Mouse (Mus musculus) v-Abl transformed pro-B cells (cell line): Measurements from ENCODE around the gene Lrrc8c.

Experiments
- in situ Hi-C, 2 experiments: fragments of 400-800 bp; cut with MboI; formaldehyde crosslinking; loops; one replicate each; pipeline ENCODE4 v1.15.1; 2025; ENCODE audit not compliant: unreplicated experiment in 2 of 2

Gene Lrrc8c

DNA sequence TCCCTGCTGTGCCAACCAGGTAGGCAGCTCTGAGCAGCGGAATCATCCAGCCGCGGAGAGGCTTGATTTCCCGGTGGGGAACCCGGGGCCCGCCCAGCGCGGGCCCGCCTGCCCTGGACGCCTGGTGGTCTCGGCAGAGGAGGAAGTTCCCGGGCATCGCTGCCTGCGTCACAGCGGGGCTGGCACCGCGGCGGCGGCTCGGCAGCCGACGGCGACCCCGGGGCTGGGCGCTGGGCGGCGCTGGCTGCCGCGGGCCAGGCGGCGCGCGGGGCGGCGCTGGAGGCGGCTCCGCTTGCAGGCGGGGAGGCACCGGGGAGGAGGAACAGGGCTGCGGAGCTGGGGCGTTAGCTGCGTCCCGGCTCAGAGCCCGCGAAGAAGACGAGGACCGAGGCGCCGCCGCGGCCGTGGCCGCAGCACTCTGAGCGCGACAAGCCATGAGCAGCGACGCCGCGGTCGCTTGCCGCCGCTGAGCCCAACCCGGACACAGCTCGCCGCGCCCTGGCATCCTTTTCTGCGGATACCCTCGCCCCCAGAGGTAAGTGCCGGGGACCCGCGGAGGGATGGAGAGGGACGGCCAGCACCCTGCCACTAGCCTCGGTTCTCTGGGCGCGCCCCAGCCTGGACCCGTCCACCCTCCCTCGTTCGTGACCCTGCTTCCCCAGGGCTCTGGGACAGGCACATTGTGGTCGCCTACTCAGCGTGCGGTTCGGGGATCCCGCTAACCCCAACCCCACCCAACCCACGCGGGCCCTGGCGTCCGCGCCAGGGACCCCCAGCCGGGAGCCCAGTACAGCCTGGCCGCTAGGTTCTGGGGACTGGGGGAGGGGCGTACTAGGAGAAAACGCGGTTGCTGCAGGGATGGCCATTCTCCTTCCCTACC is at the start of gene Lrrc8c:
Lrrc8c (plus strand) TSS at position 293 of the 880 bp plus-strand sequence.
- in situ Hi-C loops: loop anchor here (10.0 to 25.0 kb wide), 3 partner anchors 382 to 1368 kb away; partner anchors contain the start of genes Gbp4 (in 1 of the 2), Gbp8 (in 1 of the 2) and Gbp9 (in 1 of the 2)

DNA sequence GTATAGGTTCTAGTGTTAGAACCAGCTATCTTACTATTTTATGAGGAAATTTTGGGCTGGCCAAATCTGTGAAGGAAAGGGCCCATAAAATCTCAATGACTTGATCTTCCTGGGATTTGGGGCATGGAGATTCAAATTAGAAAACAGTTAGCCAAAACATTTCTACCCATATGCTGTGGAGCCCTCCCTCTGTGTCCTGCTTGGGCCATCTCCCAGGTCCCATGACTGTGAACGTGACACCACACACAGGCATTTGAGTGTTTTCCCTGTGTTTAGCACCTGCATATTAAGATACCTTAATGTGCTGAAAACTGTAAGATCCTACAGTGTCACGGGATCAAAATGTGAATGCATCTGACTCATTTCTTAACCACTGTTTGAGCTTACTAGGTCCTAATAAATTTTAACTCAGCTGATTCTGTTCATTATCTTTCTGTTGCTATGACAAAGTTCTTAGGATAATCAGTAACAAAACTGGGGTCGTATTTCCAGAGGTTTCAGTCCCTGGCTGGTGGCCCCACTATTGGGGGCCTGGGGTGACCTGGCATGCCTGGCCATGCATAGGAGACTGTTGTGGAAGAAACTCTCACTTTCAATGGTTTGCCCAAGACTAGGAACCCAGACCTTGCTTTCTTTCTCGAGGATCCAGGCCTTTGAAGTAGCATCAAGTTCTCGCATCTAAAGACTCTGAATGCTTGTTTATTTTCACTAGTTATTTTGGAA is 46.0 kb upstream of the Lrrc8c start:
- in situ Hi-C loops: no loop called here

DNA sequence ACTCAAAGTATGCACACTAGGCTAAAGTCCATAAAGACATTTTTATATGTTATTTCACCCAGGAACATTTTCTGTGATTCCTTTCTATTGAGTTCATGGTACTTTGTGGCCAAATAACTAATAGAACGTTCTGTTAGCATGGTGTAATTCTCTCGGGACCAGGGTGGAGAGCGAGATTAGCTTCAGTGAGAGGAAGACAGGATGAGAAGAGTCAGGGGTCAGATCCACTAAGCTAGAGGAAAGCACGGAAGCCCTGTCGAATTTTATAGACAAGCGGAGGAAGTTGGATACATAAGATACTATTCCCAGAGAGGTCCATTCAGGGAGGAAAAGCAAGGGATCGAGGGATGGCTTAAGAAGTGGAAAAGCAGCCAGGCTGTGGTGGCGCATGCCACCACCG is 41.7 kb upstream of the Lrrc8c start:
- in situ Hi-C loops: no loop called here

DNA sequence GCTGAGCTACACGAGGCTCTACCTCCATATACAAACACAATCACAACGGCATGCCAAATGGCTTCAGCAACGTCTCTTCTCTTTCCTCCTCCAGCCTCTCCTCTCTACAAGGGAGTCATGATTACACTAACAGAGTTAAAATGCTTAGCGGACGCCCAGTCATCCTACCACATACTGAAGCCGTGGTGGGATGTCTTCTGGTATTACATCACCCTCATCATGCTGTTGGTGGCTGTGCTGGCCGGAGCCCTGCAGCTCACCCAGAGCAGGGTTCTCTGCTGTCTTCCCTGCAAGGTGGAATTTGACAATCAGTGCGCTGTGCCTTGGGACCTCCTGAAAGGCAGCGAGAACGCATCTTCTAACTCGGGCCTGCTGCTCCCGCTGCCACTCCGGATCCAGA is 39.5 kb upstream of the Lrrc8c start:
- in situ Hi-C loops: loop anchor here in 1 of 2 experiments (10.0 kb wide), 1 partner anchor 145 kb away; no protein-coding TSS in a partner anchor

DNA sequence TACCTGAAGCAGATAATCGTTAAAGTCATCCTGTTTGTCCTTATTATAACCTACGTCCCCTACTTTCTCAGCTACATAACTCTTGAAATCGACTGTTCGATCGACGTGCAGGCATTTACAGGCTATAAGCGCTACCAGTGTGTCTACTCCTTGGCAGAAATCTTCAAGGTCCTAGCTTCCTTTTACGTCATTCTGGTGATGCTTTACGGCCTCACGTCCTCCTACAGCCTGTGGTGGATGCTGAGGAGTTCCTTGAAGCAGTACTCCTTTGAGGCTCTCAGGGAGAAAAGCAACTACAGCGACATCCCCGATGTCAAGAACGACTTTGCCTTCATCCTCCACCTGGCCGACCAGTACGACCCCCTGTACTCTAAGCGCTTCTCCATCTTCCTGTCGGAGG is 38.6 kb upstream of the Lrrc8c start:
- in situ Hi-C loops: loop anchor here in 1 of 2 experiments (10.0 kb wide), 1 partner anchor 146 kb away; no protein-coding TSS in a partner anchor

DNA sequence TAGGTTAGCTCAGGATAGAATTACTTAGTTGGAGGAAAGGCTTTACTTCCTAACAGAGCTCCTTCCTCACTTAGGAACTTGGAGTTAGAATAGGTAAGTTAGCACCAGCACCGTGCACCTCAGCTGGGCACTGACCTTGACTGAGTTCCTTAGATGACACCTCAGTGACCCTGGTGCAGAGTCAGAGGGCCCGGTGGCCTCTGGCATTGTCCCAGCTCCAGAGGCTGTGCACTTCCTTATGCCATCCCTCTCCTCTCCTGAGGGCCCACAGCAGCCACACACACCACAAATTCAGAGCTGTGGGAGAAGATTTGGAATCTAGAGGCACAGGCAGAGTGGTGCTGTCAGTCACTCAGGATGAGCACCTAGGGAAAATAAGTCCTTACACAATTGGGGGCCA is 35.6 kb upstream of the Lrrc8c start:
- in situ Hi-C loops: loop anchor here in 1 of 2 experiments (10.0 kb wide), 1 partner anchor 149 kb away; no protein-coding TSS in a partner anchor

DNA sequence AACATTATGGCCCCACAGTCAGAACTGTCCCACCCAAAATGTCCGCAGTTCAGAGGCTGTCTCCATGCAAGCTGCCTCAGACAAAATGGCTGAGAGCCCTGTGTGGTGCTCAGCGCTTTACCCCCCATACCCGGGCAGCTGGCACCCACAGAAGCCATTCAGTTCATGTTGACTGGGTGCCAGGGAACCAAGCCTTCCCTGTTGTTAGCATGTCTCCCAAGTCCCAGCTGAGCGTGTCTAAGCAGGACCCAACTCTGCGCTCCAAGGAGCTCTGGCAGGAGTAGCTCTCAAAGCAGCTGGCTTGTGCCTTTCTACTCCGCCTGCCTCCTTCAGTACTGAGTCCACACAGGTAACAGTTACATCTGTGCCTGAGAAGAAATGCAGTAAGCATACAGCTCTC is 34.9 kb upstream of the Lrrc8c start:
- in situ Hi-C loops: loop anchor here in 1 of 2 experiments (10.0 kb wide), 1 partner anchor 149 kb away; no protein-coding TSS in a partner anchor

DNA sequence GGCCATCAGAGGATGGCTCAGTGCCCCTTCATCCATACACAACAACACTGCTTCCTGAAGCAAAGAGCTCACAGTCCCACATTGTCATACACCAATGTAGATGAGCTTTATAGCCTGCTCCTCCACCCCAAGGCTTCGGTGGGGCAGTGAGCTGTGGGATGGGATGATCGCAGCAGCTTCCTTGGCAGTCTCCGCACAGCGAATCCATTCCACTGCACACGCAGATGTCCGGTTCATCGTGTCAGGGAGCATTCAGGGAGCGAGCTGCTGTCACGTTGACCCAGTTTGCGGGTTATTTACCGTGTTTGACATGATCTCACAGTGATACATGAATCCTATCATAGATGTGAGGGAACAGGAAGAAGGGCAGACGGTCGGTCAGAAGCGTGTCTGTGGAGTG is 34.3 kb upstream of the Lrrc8c start:
- in situ Hi-C loops: loop anchor here in 1 of 2 experiments (10.0 kb wide), 1 partner anchor 150 kb away; no protein-coding TSS in a partner anchor

DNA sequence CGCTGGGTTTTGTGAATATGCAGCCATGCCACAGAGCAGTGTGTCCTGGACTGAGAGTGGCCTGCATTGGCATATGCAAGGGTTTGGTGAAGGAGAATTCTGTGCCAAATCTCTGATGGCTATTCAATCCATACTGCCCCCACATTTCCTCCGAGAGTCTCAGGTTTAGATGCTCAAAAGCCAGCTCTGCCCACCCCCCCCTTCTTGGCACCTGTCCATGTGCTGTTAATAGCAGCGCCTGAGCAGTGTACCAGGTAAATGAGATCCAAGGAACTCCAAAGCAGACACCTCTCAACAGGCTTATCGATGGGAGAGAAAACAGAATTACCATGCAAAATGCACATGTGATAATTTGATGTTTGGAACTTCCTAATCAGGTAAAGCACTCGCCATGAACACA is 29.0 kb upstream of the Lrrc8c start:
- in situ Hi-C loops: loop anchor here (5.0 kb wide), 3 partner anchors 83 to 377 kb away; no protein-coding TSS in a partner anchor

DNA sequence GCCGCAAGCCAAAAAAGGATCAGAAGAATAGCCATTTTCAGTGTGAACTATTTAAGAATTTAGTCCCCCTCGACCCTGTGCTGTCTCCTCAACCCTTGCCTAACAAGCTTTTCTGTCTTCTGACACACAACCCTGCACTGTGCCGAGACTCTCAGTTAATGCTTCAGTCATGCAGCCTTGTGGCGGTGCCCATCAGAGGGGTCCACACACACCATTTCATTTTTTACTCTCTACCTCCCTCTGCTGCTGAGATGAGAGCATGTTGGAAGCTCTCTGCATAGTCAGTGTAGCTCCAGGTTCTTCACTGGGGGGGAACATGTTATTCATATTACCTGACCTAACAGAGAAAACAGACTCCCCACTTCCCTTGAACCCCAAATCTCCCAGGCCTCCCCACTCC is 27.8 kb upstream of the Lrrc8c start:
- in situ Hi-C loops: loop anchor here (5.0 kb wide), 3 partner anchors 84 to 376 kb away; no protein-coding TSS in a partner anchor

DNA sequence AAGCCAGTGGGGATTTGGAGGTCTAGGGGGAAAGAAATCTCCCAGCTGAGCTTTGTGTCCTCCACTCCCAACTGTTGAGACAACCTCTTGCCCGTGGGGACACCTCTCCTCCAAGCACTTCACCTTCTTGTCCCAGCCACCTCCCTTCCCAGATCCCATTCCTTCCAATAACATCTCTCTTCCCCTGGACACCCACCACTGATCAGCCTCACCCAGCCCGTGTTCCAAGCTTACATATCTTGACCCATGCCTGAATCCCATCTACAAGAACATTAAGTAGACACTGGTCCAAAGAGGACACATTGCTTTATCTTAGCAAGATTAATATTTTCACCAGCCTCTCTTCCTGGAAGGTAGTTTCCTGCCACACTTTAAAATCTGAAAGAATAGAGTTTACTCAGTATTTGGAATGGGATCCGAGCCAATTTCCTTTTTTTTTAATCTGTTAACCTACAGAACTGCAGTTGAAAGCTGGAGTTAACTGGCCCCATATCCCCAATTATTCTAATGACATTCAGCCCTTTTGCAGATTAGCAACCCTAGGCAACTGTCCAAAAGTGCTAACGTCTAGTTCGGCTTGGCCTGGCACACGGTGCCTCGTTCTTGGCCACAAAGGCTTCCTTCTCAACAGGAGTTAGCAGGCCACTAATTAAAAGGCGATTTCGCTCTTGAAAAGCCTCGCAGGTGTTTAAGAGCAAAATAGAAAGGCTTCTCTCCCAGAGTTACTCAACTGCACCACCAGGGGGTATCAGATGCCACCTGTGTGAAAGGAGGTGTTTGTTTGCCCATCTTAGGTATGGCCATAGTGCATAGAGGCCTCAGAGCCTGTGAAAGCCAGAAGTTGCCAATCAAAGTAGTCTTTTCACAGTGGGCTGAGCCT is 26.6 kb upstream of the Lrrc8c start:
- in situ Hi-C loops: loop anchor here (5.0 kb wide), 3 partner anchors 85 to 375 kb away; no protein-coding TSS in a partner anchor

DNA sequence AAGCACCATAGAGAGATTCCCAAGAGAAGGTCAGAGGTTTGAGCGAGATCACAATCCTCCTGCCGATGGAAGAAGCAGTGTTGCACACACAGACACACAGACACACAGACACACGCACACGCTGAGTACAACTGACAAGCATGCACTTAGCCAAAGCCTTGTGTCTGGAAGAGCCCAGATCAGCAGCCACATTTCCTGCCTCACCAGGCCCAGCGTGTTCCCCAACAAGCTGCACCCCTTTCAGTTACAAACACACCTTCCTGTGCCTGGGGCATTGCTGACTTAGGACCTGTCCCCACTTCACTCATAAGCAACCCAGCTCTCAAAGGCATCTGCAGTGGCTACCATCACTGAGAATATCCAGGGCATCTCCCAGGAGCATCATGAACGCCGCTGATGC is 25.8 kb upstream of the Lrrc8c start:
- in situ Hi-C loops: loop anchor here (5.0 kb wide), 3 partner anchors 86 to 374 kb away; no protein-coding TSS in a partner anchor

DNA sequence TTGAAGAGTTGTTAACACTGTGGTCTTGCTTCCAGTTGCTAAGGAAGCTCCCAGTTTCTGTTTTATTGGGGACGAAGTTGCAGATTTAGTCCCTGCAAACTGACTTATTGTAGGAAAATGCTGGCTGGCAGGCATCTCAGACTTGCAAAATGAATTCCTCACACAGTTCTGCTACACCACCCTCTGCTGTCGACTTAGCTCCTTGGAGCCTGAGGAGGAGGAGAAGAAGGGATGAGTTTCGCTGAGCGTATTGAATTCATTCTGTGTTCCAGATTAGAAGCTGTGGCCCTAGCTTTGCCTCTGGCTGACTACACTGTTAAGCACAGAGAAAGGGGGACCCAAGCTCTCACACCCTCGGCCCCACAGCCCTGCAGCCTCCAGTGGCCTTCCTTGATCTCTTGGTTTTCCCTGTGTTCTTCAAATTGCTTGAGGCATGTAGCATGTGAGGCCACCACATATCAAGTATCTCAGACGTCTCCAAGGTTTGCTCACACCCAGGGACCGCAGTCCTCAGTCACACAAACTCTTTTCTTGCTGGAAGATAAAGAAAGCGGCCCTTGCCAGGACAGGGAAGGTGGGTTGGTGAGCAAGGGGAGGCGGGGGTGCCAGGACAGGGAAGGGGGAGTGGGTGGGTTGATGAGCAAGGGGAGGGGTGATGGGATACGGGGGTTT is 24.8 kb upstream of the Lrrc8c start:
- in situ Hi-C loops: loop anchor here (5.0 kb wide), 3 partner anchors 87 to 373 kb away; no protein-coding TSS in a partner anchor

DNA sequence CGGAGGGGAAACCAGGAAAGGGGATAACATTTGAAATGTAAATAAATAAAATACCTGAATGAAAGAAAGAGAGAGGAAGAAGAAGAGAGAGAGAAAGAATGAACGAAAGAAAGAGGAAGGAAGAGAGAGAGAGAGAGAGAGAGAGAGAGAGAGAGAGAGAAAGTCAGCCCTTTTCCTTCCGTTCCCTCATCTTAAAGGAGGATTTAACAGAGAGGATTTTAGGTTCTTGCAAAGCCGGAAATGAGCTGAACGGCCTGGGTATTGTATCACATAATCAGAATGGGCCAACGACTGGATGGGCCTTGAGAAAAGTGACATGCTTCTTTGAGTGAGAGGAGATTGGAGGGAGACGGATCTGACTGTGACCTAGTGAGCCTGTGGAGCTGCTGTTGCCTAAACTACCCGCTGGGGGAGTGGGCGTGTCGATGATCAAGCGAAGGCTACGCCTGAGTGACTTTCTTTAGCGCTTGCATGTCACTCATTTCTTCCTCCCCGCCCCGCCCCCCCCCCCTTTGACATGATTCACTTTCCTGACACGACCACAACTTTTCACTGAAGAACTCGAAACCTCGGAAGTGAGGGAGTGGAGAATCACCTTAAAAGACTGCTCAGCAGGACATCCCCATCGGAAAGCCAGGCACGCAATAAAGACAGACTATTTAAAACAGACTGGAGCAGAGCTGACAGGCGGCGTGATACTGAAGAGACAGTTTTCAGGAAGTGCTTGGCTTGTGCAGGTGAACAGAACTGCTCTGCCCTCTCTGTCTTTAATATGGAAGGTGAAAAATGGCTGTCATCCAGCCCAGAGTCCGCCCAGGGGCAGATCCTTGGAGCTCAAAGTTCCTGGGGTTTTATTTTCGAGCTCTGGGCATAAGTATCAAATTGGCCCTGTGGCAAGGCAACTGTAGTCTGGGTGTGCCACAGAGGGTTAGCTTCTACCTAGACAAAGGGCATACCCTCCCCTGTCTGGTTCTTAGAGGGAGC is 24.0 kb upstream of the Lrrc8c start:
- in situ Hi-C loops: loop anchor here (5.0 kb wide), 6 partner anchors 53 to 372 kb away; no protein-coding TSS in a partner anchor

DNA sequence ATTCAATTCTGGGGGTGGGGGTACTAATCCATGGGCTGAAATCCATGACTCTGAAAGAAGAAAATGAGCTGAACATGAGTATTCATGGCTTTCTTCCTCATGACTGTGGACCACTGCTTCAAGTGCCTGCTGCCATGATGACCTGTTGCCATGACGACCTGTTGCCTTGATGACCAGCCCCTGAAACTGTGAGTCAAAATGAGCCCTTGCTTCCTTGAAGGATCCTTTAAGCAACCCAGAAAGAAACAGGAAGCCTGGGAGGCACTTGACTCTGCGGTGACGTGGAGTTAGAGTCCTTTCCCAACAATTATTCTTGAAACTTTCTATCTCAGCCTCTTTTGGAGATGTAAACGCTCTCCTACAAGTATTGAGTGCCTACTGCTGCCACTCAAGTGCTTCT is 23.1 kb upstream of the Lrrc8c start:
- in situ Hi-C loops: loop anchor here (5.0 kb wide), 4 partner anchors 54 to 371 kb away; no protein-coding TSS in a partner anchor

DNA sequence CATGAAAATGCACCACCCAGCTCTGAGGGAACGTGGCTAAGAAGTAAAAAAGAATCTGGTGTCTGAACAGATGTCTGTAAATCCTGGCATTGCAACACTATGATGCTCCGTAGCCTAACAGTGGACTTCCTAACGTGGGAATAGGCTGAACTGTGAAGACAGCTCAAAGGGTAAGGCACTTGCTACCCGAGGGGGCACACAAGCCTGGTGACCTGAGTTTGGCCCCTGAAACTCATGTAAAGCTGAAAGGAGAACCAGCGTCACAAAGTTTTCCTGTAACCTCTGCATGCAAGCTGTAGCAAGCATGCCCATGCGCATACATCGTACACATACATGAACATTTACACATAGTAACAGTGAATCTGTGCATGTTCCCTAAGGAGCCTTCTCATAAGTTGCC is 22.6 kb upstream of the Lrrc8c start:
- in situ Hi-C loops: loop anchor here (5.0 kb wide), 4 partner anchors 54 to 371 kb away; no protein-coding TSS in a partner anchor

DNA sequence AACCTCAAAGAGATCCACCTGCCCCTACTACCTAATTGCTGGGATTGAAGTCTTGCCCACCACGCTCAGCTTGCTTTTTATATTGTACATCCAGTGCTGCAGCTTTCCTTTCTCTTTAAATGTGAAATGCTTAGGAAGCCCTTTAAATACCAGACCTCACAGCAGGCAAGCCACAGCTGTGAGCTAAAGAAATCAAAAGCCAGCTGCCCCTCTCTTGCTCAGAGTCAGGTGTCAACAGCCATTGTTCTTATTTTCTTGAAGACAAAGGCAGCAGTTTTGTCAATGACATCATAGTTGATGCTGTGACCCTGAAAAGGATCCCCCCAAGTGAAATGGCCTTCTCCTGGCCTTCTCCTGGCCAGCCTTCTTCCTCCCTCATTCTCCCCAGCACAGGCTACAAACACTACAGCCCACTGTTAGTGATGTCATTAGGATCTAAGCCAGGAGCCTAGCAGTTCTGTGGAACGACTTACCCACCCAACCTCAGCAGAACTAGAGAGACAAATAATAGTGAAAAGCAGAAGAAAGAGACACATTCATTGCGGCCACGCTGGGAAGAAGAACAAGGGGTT is 20.7 kb upstream of the Lrrc8c start:
- in situ Hi-C loops: loop anchor here (5.0 kb wide), 4 partner anchors 56 to 369 kb away; no protein-coding TSS in a partner anchor
